Mouse (Mus musculus): ENCODE data around the gene Arf6.
"Not testable (repeated sequence)": the region's sequence is repeated elsewhere in the genome, so short reads cannot be mapped to it uniquely, and the experiment has no call there.

The Arf6 gene

GRCm38 (mm10) chr12:69373850-69374766 is 2.2 kb downstream of the Arf6 start:
- DNase-seq (ENCODE audit: low spot score), result no peak

- DNase-seq (ENCODE audit: low spot score), result no peak
Observed at GRCm38 (mm10) chr12:69376132-69376531, 4.2 kb downstream of the Arf6 start.

GRCm38 (mm10) chr12:69377188-69377587 is 5.2 kb downstream of the Arf6 start:
- no peak for DNase-seq (ENCODE audit: low spot score)

GRCm38 (mm10) chr12:69377636-69378035 is 5.7 kb downstream of the Arf6 start:
- not testable (repeated sequence) for DNase-seq (ENCODE audit: low spot score)

GRCm38 (mm10) chr12:69378558-69379454 is 6.9 kb downstream of the Arf6 start:
- no peak for DNase-seq (ENCODE audit: low spot score)

GRCm38 (mm10) chr12:69382880-69383279 is 10.9 kb downstream of the Arf6 start:
- DNase-seq (ENCODE audit: low spot score), result no peak

GRCm38 (mm10) chr12:69384606-69385005 is 12.7 kb downstream of the Arf6 start:
- DNase-seq (ENCODE audit: low spot score), result no peak

GRCm38 (mm10) chr12:69385542-69386280 is 13.8 kb downstream of the Arf6 start:
- no peak for DNase-seq (ENCODE audit: low spot score)

- DNase-seq (ENCODE audit: low spot score), result not testable (repeated sequence)
Observed at GRCm38 (mm10) chr12:69386281-69386732, 14.4 kb downstream of the Arf6 start.

- no peak for DNase-seq (ENCODE audit: low spot score)
Observed at GRCm38 (mm10) chr12:69388321-69388869, 16.4 kb downstream of the Arf6 start.

- DNase-seq (ENCODE audit: low spot score), result no peak
Observed at GRCm38 (mm10) chr12:69389273-69389938, 17.5 kb downstream of the Arf6 start.

GRCm38 (mm10) chr12:69390000-69390698 is 18.2 kb downstream of the Arf6 start:
- DNase-seq (ENCODE audit: low spot score), result no peak

- DNase-seq (ENCODE audit: low spot score), result no peak
Observed at GRCm38 (mm10) chr12:69393076-69393475, 21.1 kb downstream of the Arf6 start.

GRCm38 (mm10) chr12:69394456-69394855 is 22.5 kb downstream of the Arf6 start:
- DNase-seq (ENCODE audit: low spot score), result no peak

- DNase-seq (ENCODE audit: low spot score), result no peak
Observed at GRCm38 (mm10) chr12:69400367-69400766, 28.4 kb downstream of the Arf6 start.

GRCm38 (mm10) chr12:69400871-69401286 is 28.9 kb downstream of the Arf6 start:
- no peak for DNase-seq (ENCODE audit: low spot score)

GRCm38 (mm10) chr12:69402100-69402499 is 30.1 kb downstream of the Arf6 start:
- no peak for DNase-seq (ENCODE audit: low spot score)

- DNase-seq (ENCODE audit: low spot score), result no peak
Observed at GRCm38 (mm10) chr12:69402594-69403167, 30.7 kb downstream of the Arf6 start.

- no peak for DNase-seq (ENCODE audit: low spot score)
Observed at GRCm38 (mm10) chr12:69410767-69411166, 38.8 kb downstream of the Arf6 start.

GRCm38 (mm10) chr12:69411936-69412335 is 40.0 kb downstream of the Arf6 start:
- no peak for DNase-seq (ENCODE audit: low spot score)

All from ovary, postnatal 36 days (tissue).